In the genomic region with DNA sequence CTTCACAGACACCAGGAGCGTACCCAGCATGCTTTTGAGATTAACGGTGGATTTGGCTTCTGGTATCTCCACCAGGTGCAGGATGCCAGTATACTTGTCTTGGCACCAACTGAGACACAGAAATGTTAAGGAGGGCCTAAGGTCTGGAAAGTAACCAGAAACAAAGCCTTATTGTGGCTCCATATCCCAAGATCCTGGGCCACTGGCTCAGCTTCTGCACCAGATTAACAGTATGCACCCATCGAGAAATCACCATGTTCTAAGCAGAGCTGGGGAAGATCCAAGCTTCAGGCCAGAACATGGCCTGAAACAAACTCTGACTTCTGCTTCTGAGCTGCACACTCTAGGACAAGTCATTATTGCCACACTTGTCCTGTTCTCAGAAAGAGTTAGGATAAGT, we compare ENCODE assay signal across 16 mouse cellular contexts.
"Had no signal": no experiment of that assay in that cellular context is flagged by ENCODE, and none has a peak within 500 bp of the region (broad histone marks: within the 10 kb centered on the region; RNA-seq: fewer than 3 reads in every experiment).

No protein-coding gene starts in this region.

- H3K4me3 ChIP-seq: neural tube, embryonic 13.5 days; neural tube, embryonic 15.5 days; stomach, embryonic 15.5 days had no signal

- H3K9me3 ChIP-seq: neural tube, embryonic 13.5 days; neural tube, embryonic 15.5 days; stomach, embryonic 15.5 days had no signal

- H3K27ac ChIP-seq: neural tube, embryonic 13.5 days; neural tube, embryonic 15.5 days; stomach, embryonic 15.5 days; stomach, postnatal 0 days had no signal

- H3K4me1 ChIP-seq: neural tube, embryonic 15.5 days; stomach, embryonic 15.5 days had no signal

- H3K27me3 ChIP-seq: neural tube, embryonic 13.5 days; neural tube, embryonic 15.5 days; stomach, embryonic 15.5 days had no signal

- H3K36me3 ChIP-seq: neural tube, embryonic 15.5 days had no signal

- DNase-seq: retina, postnatal 1 day; right cerebral cortex, adult 18-20 months; right cerebral cortex, postnatal 14 days; right cerebral cortex, postnatal 25 days; right cerebral cortex, postnatal 4 days; spleen, adult 18-20 months; thymus, adult 18-20 months; thymus, adult 2 months; thymus, postnatal 14 days; thymus, postnatal 25 days; thymus, postnatal 36 days; thymus, postnatal 4 days had no signal
